ENCODE assay signal across 10 mouse cellular contexts in the genomic region with DNA sequence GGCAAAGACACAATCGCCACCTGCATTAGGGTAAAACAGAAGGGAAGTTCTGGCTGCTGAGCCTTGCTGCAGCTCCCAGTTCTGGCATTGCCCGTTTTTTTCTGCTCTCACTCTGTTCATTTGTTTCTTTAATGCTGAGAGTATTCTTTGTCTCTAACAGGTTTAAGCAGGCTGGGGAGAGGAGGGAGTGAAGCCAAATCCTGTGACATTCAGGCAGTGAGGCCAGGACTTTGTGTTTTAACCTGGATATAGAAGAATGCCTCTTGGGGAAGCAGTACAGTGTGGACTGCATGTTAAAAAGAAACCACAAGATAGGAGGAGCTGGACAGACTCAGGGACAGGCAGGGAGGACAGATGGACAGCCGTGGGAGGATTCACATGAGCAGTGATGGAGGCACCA. TPM values are rescaled to one million over a fixed set of nuclear protein-coding genes. Genes with fewer than 3 reads are reported as not detected.
DNase-seq lines count a peak whose midpoint lies in the region; ATAC-seq lines count a peak whose summit lies in the region.
"Had no signal": no experiment of that assay in that cellular context is flagged by ENCODE, and none has a peak within 500 bp of the region (broad histone marks: within the 10 kb centered on the region; RNA-seq: fewer than 3 reads in every experiment).

No protein-coding gene starts in this region.

- intact Hi-C loops in heart, postnatal 10 days (cut with DNase I), result no loop called here
- intact Hi-C loops in heart, postnatal 36 days (cut with DNase I), result no loop called here
- intact Hi-C loops in left cerebral cortex, postnatal 25 days (cut with DNase I), result no loop called here

- peaks cover 15% of the 10 kb centered on the region for H3K4me1 ChIP-seq in forebrain, embryonic 12.5 days
- peaks cover 11% of the 10 kb centered on the region; the same call in 1 of the 2 replicates for H3K4me1 ChIP-seq in midbrain, embryonic 16.5 days (ENCODE audit: control insufficient read depth, insufficient read depth, low read length)

- H3K27ac ChIP-seq in forebrain, embryonic 12.5 days, result 0 out of 2 replicates have a peak overlapping the region, but pooled peaks have one; percentile 19
- peak overlapping the region; percentile 2; the same call in 1 of the 2 replicates for H3K27ac ChIP-seq in midbrain, embryonic 16.5 days (ENCODE audit: low read length)
- H3K27ac ChIP-seq: embryonic facial prominence, embryonic 12.5 days had no signal

- peak; percentile 34 to 50 for DNase-seq in heart, postnatal 10 days
- no peak for DNase-seq in heart, postnatal 36 days
- peak; percentile 17 to 46 for DNase-seq in left cerebral cortex, postnatal 25 days (ENCODE audit: low spot score in 2 of 2)
- no peak for DNase-seq in left cerebral cortex, adult 11 months (ENCODE audit: low spot score)
- no peak for DNase-seq in ovary, postnatal 14 days (ENCODE audit: low spot score)
- DNase-seq: lung, postnatal 36 days had no signal

- H3K9ac ChIP-seq in forebrain, embryonic 12.5 days, result no peak overlapping the region
- H3K9ac ChIP-seq in midbrain, embryonic 16.5 days (ENCODE audit: low read depth, low read length), result no peak overlapping the region
- H3K9ac ChIP-seq: embryonic facial prominence, embryonic 12.5 days had no signal

- H3K9me3 ChIP-seq in forebrain, embryonic 12.5 days, result no peaks in the 10 kb centered on the region
- no peaks in the 10 kb centered on the region for H3K9me3 ChIP-seq in midbrain, embryonic 16.5 days (replicated peaks; ENCODE audit: control insufficient read depth, low read length, poor library complexity, severe bottlenecking)
- H3K9me3 ChIP-seq: embryonic facial prominence, embryonic 12.5 days had no signal

- no peak overlapping the region for H3K4me3 ChIP-seq in forebrain, embryonic 12.5 days (replicated peaks)
- H3K4me3 ChIP-seq in midbrain, embryonic 16.5 days (ENCODE audit: low read depth, low read length), result no peak overlapping the region
- H3K4me3 ChIP-seq: embryonic facial prominence, embryonic 12.5 days had no signal

- 42% methylated on average over 3 of the region's 3 CpGs for WGBS in forebrain, embryonic 12.5 days
- WGBS in midbrain, embryonic 16.5 days, result 49% methylated on average over 3 of the region's 3 CpGs

- no peak overlapping the region for H3K4me2 ChIP-seq in forebrain, embryonic 12.5 days
- no peak overlapping the region for H3K4me2 ChIP-seq in midbrain, embryonic 16.5 days (ENCODE audit: low read length)
- H3K4me2 ChIP-seq: embryonic facial prominence, embryonic 12.5 days had no signal

- ATAC-seq in forebrain, embryonic 12.5 days (ENCODE audit: low FRiP score), result no peak
- ATAC-seq in midbrain, embryonic 16.5 days, result no peak; the same call in 1 of the 2 replicates
- ATAC-seq: inflammation-experienced regulatory T-cells, adult 6 months had no signal

- H3K36me3 ChIP-seq in forebrain, embryonic 12.5 days (replicated peaks), result peaks cover 16% of the 10 kb centered on the region
- peaks cover 13% of the 10 kb centered on the region for H3K36me3 ChIP-seq in midbrain, embryonic 16.5 days (ENCODE audit: control insufficient read depth, insufficient read depth, low read length)

- H3K27me3 ChIP-seq in forebrain, embryonic 12.5 days, result no peaks in the 10 kb centered on the region
- H3K27me3 ChIP-seq in midbrain, embryonic 16.5 days (ENCODE audit: control insufficient read depth, insufficient read depth, low read depth, low read length), result no peaks in the 10 kb centered on the region
- H3K27me3 ChIP-seq: embryonic facial prominence, embryonic 12.5 days had no signal

RNA-seq across cellular contexts. Expression of gene Prnd, which starts 17.1 kb away (rescaled TPM):
- 10 to 100 TPM; 16.1 to 26.7 TPM for total RNA-seq in heart, postnatal 10 days (2021)
- 1 to 10 TPM; 1.4 to 2.4 TPM for total RNA-seq in heart, postnatal 36 days (2021)
- total RNA-seq in left cerebral cortex, postnatal 25 days (2021), result not detected
- polyA plus RNA-seq in forebrain, embryonic 12.5 days (2016; fragmentation: Nextera tagmentation; extraction: Ambion mirVana), result 7.0 and 7.3 TPM in 2 replicates
- 8.0 and 10.7 TPM in 2 replicates for polyA plus RNA-seq in midbrain, embryonic 16.5 days (2015; fragmentation: Nextera tagmentation; extraction: Ambion mirVana)

RNA-seq across cellular contexts. Expression of gene Prn, which starts 23.8 kb away (rescaled TPM):
- 1 to 10 TPM; 1.4 to 6.6 TPM for total RNA-seq in heart, postnatal 10 days (2021)
- 1 to 10 TPM in 1 of 2 experiments, not detected in 1; 1.8 TPM for total RNA-seq in heart, postnatal 36 days (2021)
- under 1 TPM; 0.09 to 0.37 TPM for total RNA-seq in left cerebral cortex, postnatal 25 days (2021)
- polyA plus RNA-seq in forebrain, embryonic 12.5 days (2016; fragmentation: Nextera tagmentation; extraction: Ambion mirVana), result not detected in 2 replicates
- not detected in 2 replicates for polyA plus RNA-seq in midbrain, embryonic 16.5 days (2015; fragmentation: Nextera tagmentation; extraction: Ambion mirVana)
- polyA plus RNA-seq: embryonic facial prominence, embryonic 12.5 days; inflammation-experienced regulatory T-cells, adult 6 months had no signal

RNA-seq across cellular contexts. Expression of gene Prnp, which starts 23.9 kb away (rescaled TPM):
- 100 to 1,000 TPM in 1 of 2 experiments, 10 to 100 TPM in 1; 83.6 to 102 TPM for total RNA-seq in heart, postnatal 10 days (2021)
- total RNA-seq in heart, postnatal 36 days (2021), result 100 to 1,000 TPM; 102 to 117 TPM
- total RNA-seq in left cerebral cortex, postnatal 25 days (2021), result 100 to 1,000 TPM; 698 to 767 TPM
- polyA plus RNA-seq in forebrain, embryonic 12.5 days (2016; fragmentation: Nextera tagmentation; extraction: Ambion mirVana), result 66.4 and 67.7 TPM in 2 replicates
- 177 and 194 TPM in 2 replicates for polyA plus RNA-seq in midbrain, embryonic 16.5 days (2015; fragmentation: Nextera tagmentation; extraction: Ambion mirVana)

Comparison
In these comparisons a context has a peak if more than half of its experiments do, and no peak if none do; other contexts are left out.
1. DNase-seq: peak in heart, postnatal 10 days (2 of 2) and left cerebral cortex, postnatal 25 days (2 of 2); none in heart, postnatal 36 days (0 of 2), left cerebral cortex, adult 11 months (single experiment) and ovary, postnatal 14 days (single experiment).
2. RNA of gene Prnd, which starts 17.1 kb away (total RNA-seq): 16.1 to 26.7 TPM in heart, postnatal 10 days; 1.4 to 2.4 TPM in heart, postnatal 36 days and not detected in left cerebral cortex, postnatal 25 days; every median in the first group is over 4 times any median in the second.
3. RNA of gene Prnp, which starts 23.9 kb away (total RNA-seq): 698 to 767 TPM in left cerebral cortex, postnatal 25 days; 102 to 117 TPM in heart, postnatal 36 days and 83.6 to 102 TPM in heart, postnatal 10 days; every median in the first group is over 4 times any median in the second.